Mouse (Mus musculus) liver, embryonic 12.5 days (tissue): Measurements from ENCODE around the gene Bex6. TPM values are rescaled to one million over a fixed set of nuclear protein-coding genes. Genes with fewer than 3 reads are reported as not detected.

Experiments
- ATAC-seq: fragments of 200-750 bp; cut with Nextera tagmentation; 2 replicates; pipeline ENCODE4 v1.8.0; 2017; ENCODE audit warnings: moderate number of reproducible peaks, mild to moderate bottlenecking, moderate library complexity
- H3K27ac ChIP-seq: fragments of 300-500 bp; sonication (generic); 2 replicates; pipeline ENCODE4 v1.5.1; 2016; ENCODE audit warnings: mild to moderate bottlenecking
- H3K27me3 ChIP-seq: fragments of 300-500 bp; sonication (generic); replicated peaks from 2 replicates; pipeline ENCODE4 v1.6.1; 2016; ENCODE audit warnings: mild to moderate bottlenecking, moderate library complexity
- H3K36me3 ChIP-seq: fragments of 300-500 bp; sonication (generic); 2 replicates; pipeline ENCODE4 v1.6.1; 2016; ENCODE audit warnings: mild to moderate bottlenecking, moderate library complexity
- H3K4me1 ChIP-seq: fragments of 300-500 bp; sonication (generic); 2 replicates; pipeline ENCODE4 v1.6.1; 2016
- H3K4me2 ChIP-seq: fragments of 300-500 bp; sonication (generic); 2 replicates; pipeline ENCODE4 v1.6.1; 2016; ENCODE audit warnings: mild to moderate bottlenecking, moderate library complexity
- H3K4me3 ChIP-seq: fragments of 300-500 bp; sonication (generic); 2 replicates; pipeline ENCODE4 v1.5.1; 2016; ENCODE audit warnings: mild to moderate bottlenecking, moderate library complexity
- H3K9ac ChIP-seq: fragments of 300-500 bp; sonication (generic); 2 replicates; pipeline ENCODE4 v1.6.1; 2016; ENCODE audit warnings: mild to moderate bottlenecking, moderate library complexity
- H3K9me3 ChIP-seq: fragments of 300-500 bp; sonication (generic); replicated peaks from 2 replicates; pipeline ENCODE4 v1.6.1; 2016; ENCODE audit warnings: mild to moderate bottlenecking, moderate library complexity
- WGBS: fragments of 180-500 bp; shearing (Covaris S2); methylation state at CpG from one replicate; pipeline ENCODE4 v1.1.7; 2016; ENCODE audit not compliant: insufficient replicate concordance; 5-methylcytosine and 5-hydroxymethylcytosine counted together
- polyA plus RNA-seq: library from polyadenylated mRNA; unstranded; fragments of >200 nt; fragmentation: Nextera tagmentation; extraction: Ambion mirVana; gene quantifications from 2 replicates; pipeline ENCODE4 v1.2.1, GENCODE M21; 2016

Bex6 gene
- polyA plus RNA-seq, 1 experiment from 2014 or later: 1.5 TPM

GRCm38 (mm10) chr16:32158966-32159365 lies 20.7 kb upstream of the Bex6 start:
- Histone ChIP-seq H3K4me2 (no peak overlapping the region), H3K27me3 (no peaks in the 10 kb centered on the region), H3K36me3 (peaks cover 47% of the 10 kb centered on the region), H3K4me1 (peaks cover 17% of the 10 kb centered on the region), H3K27ac (no peak overlapping the region), H3K9ac (no peak overlapping the region), H3K9me3 (no peaks in the 10 kb centered on the region), H3K4me3 (no peak overlapping the region)
- ATAC-seq: no peak
- WGBS: 81% methylated on average over 3 of the region's 3 CpGs

GRCm38 (mm10) chr16:32160742-32161323 lies 18.8 kb upstream of the Bex6 start:
- H3K9ac ChIP-seq: no peak overlapping the region
- H3K36me3 ChIP-seq: peaks cover 28% of the 10 kb centered on the region
- peaks cover 36% of the 10 kb centered on the region for H3K4me1 ChIP-seq
- no peaks in the 10 kb centered on the region for H3K9me3 ChIP-seq
- no peak overlapping the region for H3K4me3 ChIP-seq
- no peaks in the 10 kb centered on the region for H3K27me3 ChIP-seq
- H3K27ac ChIP-seq: no peak overlapping the region
- no peak for ATAC-seq
- 72% methylated on average over 9 of the region's 9 CpGs for WGBS
- H3K4me2 ChIP-seq: 0 out of 2 replicates have a peak overlapping the region, but pooled peaks have one; percentile 5

- H3K4me3 ChIP-seq: peak overlapping the region; percentile 59
- H3K9ac ChIP-seq: peak overlapping the region; percentile 72
- peak overlapping the region; percentile 62; the same call in 1 of the 2 replicates for H3K27ac ChIP-seq
- peaks cover 44% of the 10 kb centered on the region for H3K4me1 ChIP-seq
- H3K36me3 ChIP-seq: peaks cover 17% of the 10 kb centered on the region
- H3K9me3 ChIP-seq: no peaks in the 10 kb centered on the region
- H3K27me3 ChIP-seq: no peaks in the 10 kb centered on the region
- ATAC-seq: no peak
- whole genome bisulfite sequencing: 22% methylated on average over 4 of the region's 4 CpGs
- H3K4me2 ChIP-seq: peak overlapping the region; percentile 82
These were observed 16.2 kb upstream of the Bex6 start for GRCm38 (mm10) chr16:32163392-32163791.

- Histone ChIP-seq H3K4me1 (peaks cover 44% of the 10 kb centered on the region), H3K4me2 (peak overlapping the region; percentile 82), H3K4me3 (peak overlapping the region; percentile 59), H3K27me3 (no peaks in the 10 kb centered on the region), H3K9me3 (no peaks in the 10 kb centered on the region), H3K36me3 (peaks cover 17% of the 10 kb centered on the region), H3K27ac (peak overlapping the region; percentile 62), H3K9ac (peak overlapping the region; percentile 72)
- WGBS: 30% methylated on average over 5 of the region's 5 CpGs
- no peak for ATAC-seq
These were observed 15.7 kb upstream of the Bex6 start for GRCm38 (mm10) chr16:32163891-32164290.

GRCm38 (mm10) chr16:32164396-32165027 lies 15.1 kb upstream of the Bex6 start:
- peak overlapping the region; percentile 59 for H3K4me3 ChIP-seq
- peak overlapping the region; percentile 82 for H3K4me2 ChIP-seq
- H3K9ac ChIP-seq: peak overlapping the region; percentile 72
- H3K27me3 ChIP-seq: no peaks in the 10 kb centered on the region
- H3K36me3 ChIP-seq: peaks cover 17% of the 10 kb centered on the region
- peak; percentile 43 for ATAC-seq
- peak overlapping the region; percentile 62 for H3K27ac ChIP-seq
- WGBS: 17% methylated on average over 19 of the region's 19 CpGs
- H3K4me1 ChIP-seq: peaks cover 44% of the 10 kb centered on the region
- H3K9me3 ChIP-seq: no peaks in the 10 kb centered on the region

GRCm38 (mm10) chr16:32165281-32165821 lies 14.3 kb upstream of the Bex6 start, which contains the start of gene Nrros:
TSS of gene Nrros (minus strand) at chr16:32165594.
- Histone ChIP-seq H3K9ac (peak within 1 kb of the TSS; percentile 72), H3K27me3 (no peaks in the 10 kb centered on the region), H3K9me3 (no peaks in the 10 kb centered on the region), H3K4me1 (peaks cover 44% of the 10 kb centered on the region), H3K4me2 (peak within 1 kb of the TSS; percentile 82), H3K36me3 (peaks cover 11% of the 10 kb centered on the region), H3K27ac (peak within 1 kb of the TSS; percentile 62), H3K4me3 (peak within 1 kb of the TSS; percentile 59)
- peak; percentile 76 for ATAC-seq
- under 1% methylated on average over 25 of the region's 25 CpGs for WGBS

- ATAC-seq: no peak
- no peak overlapping the region for H3K4me3 ChIP-seq
- H3K27me3 ChIP-seq: no peaks in the 10 kb centered on the region
- H3K36me3 ChIP-seq: no peaks in the 10 kb centered on the region
- peaks cover 37% of the 10 kb centered on the region for H3K4me1 ChIP-seq
- H3K4me2 ChIP-seq: no peak overlapping the region
- no peak overlapping the region for H3K27ac ChIP-seq
- no peak overlapping the region for H3K9ac ChIP-seq
- 78% methylated on average over 4 of the region's 4 CpGs for WGBS
- no peaks in the 10 kb centered on the region for H3K9me3 ChIP-seq
These were observed 11.6 kb upstream of the Bex6 start for GRCm38 (mm10) chr16:32167819-32168545.

GRCm38 (mm10) chr16:32171031-32171731 lies 8.4 kb upstream of the Bex6 start:
- Histone ChIP-seq H3K4me1 (peaks cover 5% of the 10 kb centered on the region), H3K9ac (no peak overlapping the region), H3K27ac (no peak overlapping the region), H3K9me3 (no peaks in the 10 kb centered on the region), H3K36me3 (no peaks in the 10 kb centered on the region), H3K27me3 (no peaks in the 10 kb centered on the region), H3K4me3 (no peak overlapping the region), H3K4me2 (no peak overlapping the region)
- no peak for ATAC-seq
- WGBS: 64% methylated on average over 5 of the region's 5 CpGs

- 61% methylated on average over 11 of the region's 11 CpGs for WGBS
- no peak for ATAC-seq
- no peaks in the 10 kb centered on the region for H3K9me3 ChIP-seq
- no peak overlapping the region for H3K4me2 ChIP-seq
- no peaks in the 10 kb centered on the region for H3K36me3 ChIP-seq
- no peaks in the 10 kb centered on the region for H3K27me3 ChIP-seq
- no peak overlapping the region for H3K9ac ChIP-seq
- no peak overlapping the region for H3K27ac ChIP-seq
- H3K4me3 ChIP-seq: no peak overlapping the region
- peaks cover 21% of the 10 kb centered on the region for H3K4me1 ChIP-seq
These were observed 6.2 kb upstream of the Bex6 start for GRCm38 (mm10) chr16:32173401-32173800.

- no peak overlapping the region for H3K4me3 ChIP-seq
- no peak for ATAC-seq
- 82% methylated on average over 8 of the region's 8 CpGs for WGBS
- H3K4me1 ChIP-seq: peaks cover 24% of the 10 kb centered on the region
- no peak overlapping the region for H3K27ac ChIP-seq
- H3K4me2 ChIP-seq: no peak overlapping the region
- no peak overlapping the region for H3K9ac ChIP-seq
- no peaks in the 10 kb centered on the region for H3K36me3 ChIP-seq
- H3K27me3 ChIP-seq: no peaks in the 10 kb centered on the region
- no peaks in the 10 kb centered on the region for H3K9me3 ChIP-seq
These were observed 5.2 kb upstream of the Bex6 start for GRCm38 (mm10) chr16:32174340-32175005.

GRCm38 (mm10) chr16:32175029-32175428 lies 4.6 kb upstream of the Bex6 start:
- peaks cover 25% of the 10 kb centered on the region for H3K4me1 ChIP-seq

More at GRCm38 (mm10) chr16:32175029-32175428, 4.6 kb upstream of the Bex6 start:
- no peaks in the 10 kb centered on the region for H3K27me3 ChIP-seq
- WGBS: 74% methylated on average over 4 of the region's 4 CpGs
- no peak overlapping the region for H3K4me3 ChIP-seq
- H3K4me2 ChIP-seq: no peak overlapping the region
- H3K9me3 ChIP-seq: no peaks in the 10 kb centered on the region
- ATAC-seq: no peak
- no peak overlapping the region for H3K9ac ChIP-seq
- H3K27ac ChIP-seq: no peak overlapping the region
- no peaks in the 10 kb centered on the region for H3K36me3 ChIP-seq
